Mouse (Mus musculus): ENCODE results near the gene Ptprg. TPM values are rescaled to one million over a fixed set of nuclear protein-coding genes. Genes with fewer than 3 reads are reported as not detected.

Gene Ptprg
- polyA plus RNA-seq, 1 experiment from 2014 or later = 26.5 TPM

DNA sequence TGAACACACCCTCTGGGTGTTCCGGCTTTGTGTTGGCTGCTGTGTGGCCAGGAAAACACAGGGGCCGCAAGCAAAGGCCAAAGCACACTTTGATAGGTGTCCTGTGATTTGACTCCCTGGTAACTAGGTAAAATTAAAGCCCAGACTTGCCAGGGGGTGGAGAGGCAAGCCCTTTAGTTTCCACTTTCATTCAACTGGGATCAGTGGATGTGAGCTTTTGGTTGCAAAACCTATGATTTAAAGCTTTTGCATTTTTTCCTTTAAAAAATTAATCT, 551.8 kb downstream of the Ptprg start:
- no peaks in the 10 kb centered on the region for H3K4me1 ChIP-seq (replicated peaks; ENCODE audit: control insufficient read depth, insufficient read depth, low read length)
- ATAC-seq (ENCODE audit: low read depth) = no peak
- no peaks in the 10 kb centered on the region for H3K36me3 ChIP-seq (ENCODE audit: control insufficient read depth, insufficient read depth, low read length)
- H3K27me3 ChIP-seq (ENCODE audit: control insufficient read depth, insufficient read depth, low read depth, low read length) = no peaks in the 10 kb centered on the region
- 72% methylated on average over 2 of the region's 2 CpGs for WGBS
- H3K9ac ChIP-seq (ENCODE audit: low read length) = no peak overlapping the region
- no peak overlapping the region for H3K27ac ChIP-seq (ENCODE audit: low read length)
- H3K4me2 ChIP-seq (ENCODE audit: low read depth, low read length) = no peak overlapping the region
- no peaks in the 10 kb centered on the region for H3K9me3 ChIP-seq (ENCODE audit: control insufficient read depth, low read length)
- H3K4me3 ChIP-seq (ENCODE audit: low read length) = no peak overlapping the region

DNA sequence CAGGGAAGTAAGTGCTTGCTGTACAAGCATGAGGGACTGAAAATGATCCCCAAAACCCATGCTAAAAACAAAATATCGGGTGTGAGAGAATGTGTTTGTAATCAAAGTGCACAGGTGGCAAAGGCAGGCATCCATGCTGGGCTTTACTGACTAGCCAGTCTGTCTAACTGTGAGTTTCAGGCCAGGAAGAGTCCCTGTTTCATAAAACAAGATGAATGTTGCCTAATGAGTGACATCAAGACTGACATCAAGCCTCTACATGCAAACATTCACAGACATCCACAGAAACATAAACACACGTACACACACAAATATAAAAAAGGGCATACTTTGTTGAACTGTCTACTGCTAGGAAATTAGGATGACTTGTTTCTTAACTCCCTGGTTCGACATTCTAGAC, 552.3 kb downstream of the Ptprg start:
- H3K4me3 ChIP-seq (ENCODE audit: low read length) = no peak overlapping the region
- no peak for ATAC-seq (ENCODE audit: low read depth)
- H3K9ac ChIP-seq (ENCODE audit: low read length) = no peak overlapping the region
- H3K27ac ChIP-seq (ENCODE audit: low read length) = no peak overlapping the region
- no peak overlapping the region for H3K4me2 ChIP-seq (ENCODE audit: low read depth, low read length)
- H3K4me1 ChIP-seq (replicated peaks; ENCODE audit: control insufficient read depth, insufficient read depth, low read length) = no peaks in the 10 kb centered on the region
- WGBS = 74% methylated on average over 3 of the region's 3 CpGs
- H3K9me3 ChIP-seq (ENCODE audit: control insufficient read depth, low read length) = no peaks in the 10 kb centered on the region
- no peaks in the 10 kb centered on the region for H3K36me3 ChIP-seq (ENCODE audit: control insufficient read depth, insufficient read depth, low read length)
- H3K27me3 ChIP-seq (ENCODE audit: control insufficient read depth, insufficient read depth, low read depth, low read length) = no peaks in the 10 kb centered on the region

DNA sequence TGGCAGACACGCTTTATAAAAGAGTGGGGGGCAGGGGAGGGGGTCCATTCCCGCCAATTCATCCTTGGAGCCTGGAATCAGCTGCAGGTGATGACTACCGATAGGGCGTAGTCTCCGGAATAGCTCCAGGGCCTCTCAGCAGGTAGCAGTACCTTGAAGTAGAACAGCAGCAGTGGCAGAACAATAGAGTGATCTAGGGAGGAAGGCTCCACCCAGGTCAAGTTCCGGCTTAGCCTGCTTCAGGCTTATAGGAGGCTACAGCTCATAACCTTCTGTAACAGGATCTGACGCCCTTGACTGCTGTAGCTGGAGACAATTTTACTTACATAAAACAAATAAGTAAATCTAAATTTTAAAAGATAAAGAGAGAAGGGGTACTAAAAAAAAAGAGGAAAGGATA, 554.1 kb downstream of the Ptprg start:
- 71% methylated on average over 7 of the region's 7 CpGs for WGBS
- Histone ChIP-seq H3K9me3 (ENCODE audit: control insufficient read depth, low read length) (no peaks in the 10 kb centered on the region), H3K9ac (ENCODE audit: low read length) (no peak overlapping the region), H3K27me3 (ENCODE audit: control insufficient read depth, insufficient read depth, low read depth, low read length) (no peaks in the 10 kb centered on the region), H3K4me3 (ENCODE audit: low read length) (no peak overlapping the region), H3K27ac (ENCODE audit: low read length) (no peak overlapping the region), H3K4me2 (ENCODE audit: low read depth, low read length) (no peak overlapping the region), H3K36me3 (ENCODE audit: control insufficient read depth, insufficient read depth, low read length) (no peaks in the 10 kb centered on the region), H3K4me1 (replicated peaks; ENCODE audit: control insufficient read depth, insufficient read depth, low read length) (peaks cover 8% of the 10 kb centered on the region)
- ATAC-seq (ENCODE audit: low read depth) = no peak

DNA sequence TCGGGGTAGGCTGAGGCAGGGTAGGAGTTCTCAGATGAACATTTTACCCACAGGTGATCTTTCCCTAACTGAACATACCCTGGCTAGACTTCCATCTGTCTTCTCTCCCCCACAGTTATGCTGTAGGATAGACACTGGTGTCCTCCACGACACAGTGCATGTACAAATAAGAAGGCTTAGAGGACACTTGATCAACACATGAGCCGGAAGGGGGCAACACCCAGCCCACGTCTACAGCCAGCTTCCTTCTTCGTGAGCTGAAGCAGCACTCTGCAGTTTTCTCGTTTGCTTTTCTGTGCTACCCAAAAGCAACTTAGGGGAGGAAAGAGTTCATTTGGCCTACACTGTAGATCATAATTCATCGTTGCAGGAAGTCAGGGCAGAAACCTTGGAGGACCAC, 554.7 kb downstream of the Ptprg start:
- Histone ChIP-seq H3K27me3 (ENCODE audit: control insufficient read depth, insufficient read depth, low read depth, low read length) (no peaks in the 10 kb centered on the region), H3K9ac (ENCODE audit: low read length) (no peak overlapping the region), H3K9me3 (ENCODE audit: control insufficient read depth, low read length) (no peaks in the 10 kb centered on the region), H3K4me3 (ENCODE audit: low read length) (no peak overlapping the region), H3K36me3 (ENCODE audit: control insufficient read depth, insufficient read depth, low read length) (no peaks in the 10 kb centered on the region), H3K4me2 (ENCODE audit: low read depth, low read length) (no peak overlapping the region), H3K27ac (ENCODE audit: low read length) (no peak overlapping the region), H3K4me1 (replicated peaks; ENCODE audit: control insufficient read depth, insufficient read depth, low read length) (peaks cover 12% of the 10 kb centered on the region)
- no peak for ATAC-seq (ENCODE audit: low read depth)
- 62% methylated on average over 7 of the region's 7 CpGs for WGBS

DNA sequence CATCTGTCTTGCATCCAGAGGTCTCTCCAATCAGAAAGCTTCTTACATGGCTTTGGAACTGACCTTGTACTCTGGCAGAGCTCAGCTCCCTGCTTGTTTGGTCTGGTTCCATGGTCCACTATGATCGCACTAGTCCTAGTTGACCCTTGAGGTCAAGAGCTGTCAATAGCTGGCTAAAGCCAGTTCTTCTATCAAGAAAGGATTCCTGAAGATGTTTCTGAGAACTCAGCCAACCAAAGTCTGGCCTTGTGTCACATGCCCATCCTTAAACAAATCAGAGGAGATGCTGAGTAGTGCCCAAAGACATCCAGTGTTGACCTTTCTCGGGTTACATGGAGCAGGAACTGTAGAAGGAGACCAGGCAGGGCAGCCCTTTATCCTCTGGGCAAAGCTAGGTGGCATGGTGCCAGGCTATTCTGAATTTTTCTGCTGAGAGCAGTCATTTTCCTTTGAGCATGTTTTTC, 559.2 kb downstream of the Ptprg start:
- peak; percentile 53 for ATAC-seq (ENCODE audit: low read depth)

DNA sequence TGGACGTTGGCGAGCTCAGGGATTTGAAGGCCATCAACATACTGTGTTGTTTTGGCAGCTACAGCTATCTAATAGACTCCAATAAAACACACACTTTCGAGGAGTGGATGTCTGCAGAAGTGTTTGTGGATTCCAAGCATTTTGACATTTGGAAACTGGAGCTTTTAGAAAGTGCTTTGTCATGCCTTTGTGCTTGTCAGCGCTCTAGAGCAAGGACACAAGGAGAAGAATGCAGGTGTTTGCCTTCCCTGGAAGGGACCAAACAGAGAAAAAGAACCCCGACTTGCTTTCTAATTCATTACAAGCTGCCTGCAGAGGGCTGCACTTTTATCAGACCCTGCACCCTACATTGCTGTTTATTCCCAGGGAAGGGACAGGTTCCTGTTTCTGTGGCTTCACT, 560.0 kb downstream of the Ptprg start:
- Histone ChIP-seq H3K4me1 (replicated peaks; ENCODE audit: control insufficient read depth, insufficient read depth, low read length) (peaks cover 16% of the 10 kb centered on the region), H3K9ac (ENCODE audit: low read length) (no peak overlapping the region), H3K4me2 (ENCODE audit: low read depth, low read length) (no peak overlapping the region), H3K9me3 (ENCODE audit: control insufficient read depth, low read length) (no peaks in the 10 kb centered on the region), H3K4me3 (ENCODE audit: low read length) (no peak overlapping the region), H3K36me3 (ENCODE audit: control insufficient read depth, insufficient read depth, low read length) (no peaks in the 10 kb centered on the region), H3K27ac (ENCODE audit: low read length) (no peak overlapping the region), H3K27me3 (ENCODE audit: control insufficient read depth, insufficient read depth, low read depth, low read length) (no peaks in the 10 kb centered on the region)
- no peak for ATAC-seq (ENCODE audit: low read depth)
- 37% methylated on average over 5 of the region's 5 CpGs for WGBS

More for the DNA sequence above, 559.2 kb downstream of the Ptprg start:
- no peak overlapping the region for H3K4me3 ChIP-seq (ENCODE audit: low read length)
- H3K9me3 ChIP-seq (ENCODE audit: control insufficient read depth, low read length) = no peaks in the 10 kb centered on the region
- H3K27ac ChIP-seq (ENCODE audit: low read length) = peak overlapping the region; percentile 16; the same call in 1 of the 2 replicates
- peaks cover 16% of the 10 kb centered on the region for H3K4me1 ChIP-seq (replicated peaks; ENCODE audit: control insufficient read depth, insufficient read depth, low read length)
- H3K27me3 ChIP-seq (ENCODE audit: control insufficient read depth, insufficient read depth, low read depth, low read length) = no peaks in the 10 kb centered on the region
- H3K9ac ChIP-seq (ENCODE audit: low read length) = no peak overlapping the region
- H3K4me2 ChIP-seq (ENCODE audit: low read depth, low read length) = no peak overlapping the region
- 30% methylated on average over 2 of the region's 2 CpGs for WGBS
- no peaks in the 10 kb centered on the region for H3K36me3 ChIP-seq (ENCODE audit: control insufficient read depth, insufficient read depth, low read length)

DNA sequence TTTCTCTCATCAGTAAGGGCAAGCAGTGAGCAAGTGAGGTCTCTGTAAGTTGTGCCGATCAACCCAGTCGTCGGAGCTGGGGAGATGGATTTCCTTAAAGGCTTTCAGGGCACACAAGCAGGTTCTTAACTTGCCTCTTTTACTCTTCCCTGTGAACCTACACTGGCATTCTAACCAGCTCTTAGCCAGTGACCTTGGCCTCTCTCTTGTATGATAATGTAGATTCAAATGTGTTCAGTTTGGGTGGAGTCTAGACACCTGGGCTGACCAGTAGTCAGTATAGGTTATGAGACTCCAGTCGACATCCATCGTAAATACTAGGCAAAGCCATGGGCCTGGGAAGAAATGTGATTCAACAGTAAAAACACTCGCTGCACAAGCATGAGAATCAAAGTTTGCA, 560.7 kb downstream of the Ptprg start:
- Histone ChIP-seq H3K4me1 (replicated peaks; ENCODE audit: control insufficient read depth, insufficient read depth, low read length) (peaks cover 16% of the 10 kb centered on the region), H3K4me3 (ENCODE audit: low read length) (no peak overlapping the region), H3K27ac (ENCODE audit: low read length) (no peak overlapping the region), H3K9me3 (ENCODE audit: control insufficient read depth, low read length) (no peaks in the 10 kb centered on the region), H3K27me3 (ENCODE audit: control insufficient read depth, insufficient read depth, low read depth, low read length) (no peaks in the 10 kb centered on the region), H3K9ac (ENCODE audit: low read length) (no peak overlapping the region), H3K4me2 (ENCODE audit: low read depth, low read length) (no peak overlapping the region), H3K36me3 (ENCODE audit: control insufficient read depth, insufficient read depth, low read length) (no peaks in the 10 kb centered on the region)
- no peak for ATAC-seq (ENCODE audit: low read depth)
- WGBS = 65% methylated on average over 6 of the region's 6 CpGs

DNA sequence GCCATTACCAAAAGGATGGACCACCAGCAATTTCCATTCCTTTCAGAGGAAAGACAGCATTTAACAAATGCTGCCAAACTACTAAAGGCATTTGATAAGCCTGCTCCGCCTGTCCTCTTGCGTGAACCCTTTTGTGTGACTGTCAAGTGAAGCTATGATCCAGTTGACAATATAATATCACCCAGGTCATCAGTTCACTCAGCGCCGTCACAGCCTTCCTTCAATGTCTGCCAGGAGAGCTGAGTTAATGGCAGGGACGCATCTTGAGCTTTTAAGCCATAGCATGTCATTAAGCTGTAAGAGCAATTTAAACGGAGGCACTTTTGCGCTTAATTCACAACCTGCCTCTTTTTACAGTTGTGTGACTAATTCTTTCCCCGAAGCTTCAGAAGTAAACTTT, 565.9 kb downstream of the Ptprg start:
- H3K36me3 ChIP-seq (ENCODE audit: control insufficient read depth, insufficient read depth, low read length) = no peaks in the 10 kb centered on the region
- H3K4me2 ChIP-seq (ENCODE audit: low read depth, low read length) = no peak overlapping the region
- H3K9me3 ChIP-seq (ENCODE audit: control insufficient read depth, low read length) = no peaks in the 10 kb centered on the region
- no peaks in the 10 kb centered on the region for H3K4me1 ChIP-seq (replicated peaks; ENCODE audit: control insufficient read depth, insufficient read depth, low read length)
- no peak overlapping the region for H3K9ac ChIP-seq (ENCODE audit: low read length)
- 75% methylated on average over 8 of the region's 8 CpGs for WGBS
- H3K27ac ChIP-seq (ENCODE audit: low read length) = no peak overlapping the region
- H3K27me3 ChIP-seq (ENCODE audit: control insufficient read depth, insufficient read depth, low read depth, low read length) = no peaks in the 10 kb centered on the region
- ATAC-seq (ENCODE audit: low read depth) = no peak
- no peak overlapping the region for H3K4me3 ChIP-seq (ENCODE audit: low read length)

DNA sequence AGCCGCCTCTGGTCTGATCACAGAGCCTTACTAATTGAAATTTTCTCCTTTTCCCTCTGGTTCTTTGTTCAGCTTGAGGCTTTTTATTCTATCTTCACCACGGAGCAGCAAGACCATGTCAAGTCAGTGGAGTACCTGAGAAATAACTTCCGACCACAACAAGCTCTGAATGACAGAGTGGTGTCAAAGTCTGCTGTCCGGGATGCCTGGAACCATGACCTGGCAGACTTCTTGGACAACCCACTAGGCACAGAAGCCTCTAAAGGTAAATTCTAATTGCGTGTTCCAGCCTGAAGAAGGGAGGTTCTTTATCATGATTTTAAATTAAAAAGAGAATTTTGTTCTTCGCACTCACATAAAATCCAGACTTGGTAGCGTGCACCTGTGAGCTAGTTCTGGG, 568.6 kb downstream of the Ptprg start:
- Histone ChIP-seq H3K27ac (ENCODE audit: low read length) (no peak overlapping the region), H3K4me3 (ENCODE audit: low read length) (no peak overlapping the region), H3K4me1 (replicated peaks; ENCODE audit: control insufficient read depth, insufficient read depth, low read length) (no peaks in the 10 kb centered on the region), H3K27me3 (ENCODE audit: control insufficient read depth, insufficient read depth, low read depth, low read length) (no peaks in the 10 kb centered on the region), H3K36me3 (ENCODE audit: control insufficient read depth, insufficient read depth, low read length) (no peaks in the 10 kb centered on the region), H3K9ac (ENCODE audit: low read length) (no peak overlapping the region), H3K4me2 (ENCODE audit: low read depth, low read length) (no peak overlapping the region), H3K9me3 (ENCODE audit: control insufficient read depth, low read length) (no peaks in the 10 kb centered on the region)
- 92% methylated on average over 7 of the region's 7 CpGs for WGBS
- no peak for ATAC-seq (ENCODE audit: low read depth)

DNA sequence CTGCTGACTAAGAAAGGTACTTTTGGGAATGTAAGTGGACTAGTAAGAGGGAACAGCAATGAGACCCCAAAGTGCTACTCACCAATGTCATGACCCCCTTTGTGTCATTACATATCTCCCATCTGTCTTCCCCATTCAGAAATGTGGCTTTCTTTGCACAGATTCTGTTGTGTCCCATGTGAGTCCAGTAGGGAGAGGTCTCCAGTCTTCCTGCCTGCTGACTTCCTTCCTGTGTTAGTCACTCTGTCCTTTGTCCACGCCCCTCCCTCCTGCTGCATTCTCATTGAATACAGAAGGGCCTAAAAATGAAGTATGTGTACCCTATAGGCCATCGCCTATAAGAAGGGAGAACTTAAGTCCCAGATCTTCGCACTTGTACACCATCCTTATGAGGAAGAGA, 571.4 kb downstream of the Ptprg start:
- no peaks in the 10 kb centered on the region for H3K27me3 ChIP-seq (ENCODE audit: control insufficient read depth, insufficient read depth, low read depth, low read length)
- WGBS = 82% methylated on average over 3 of the region's 3 CpGs
- no peak overlapping the region for H3K4me3 ChIP-seq (ENCODE audit: low read length)
- H3K27ac ChIP-seq (ENCODE audit: low read length) = no peak overlapping the region
- ATAC-seq (ENCODE audit: low read depth) = 0 out of 2 replicates have a peak, but pooled peaks have one; percentile 34
- no peak overlapping the region for H3K4me2 ChIP-seq (ENCODE audit: low read depth, low read length)
- no peak overlapping the region for H3K9ac ChIP-seq (ENCODE audit: low read length)
- no peaks in the 10 kb centered on the region for H3K36me3 ChIP-seq (ENCODE audit: control insufficient read depth, insufficient read depth, low read length)
- H3K4me1 ChIP-seq (replicated peaks; ENCODE audit: control insufficient read depth, insufficient read depth, low read length) = no peaks in the 10 kb centered on the region
- no peaks in the 10 kb centered on the region for H3K9me3 ChIP-seq (ENCODE audit: control insufficient read depth, low read length)
